Mouse (Mus musculus) lung, postnatal 0 days (tissue): ENCODE measurements around the gene Hist1h1c. TPM values are rescaled to one million over a fixed set of nuclear protein-coding genes. Genes with fewer than 3 reads are reported as not detected.
"Not testable (repeated sequence)": the region's sequence is repeated elsewhere in the genome, so short reads cannot be mapped to it uniquely, and the experiment has no call there.

Source experiments
- ATAC-seq: fragments of 200-750 bp; cut with Nextera tagmentation; 2 replicates; pipeline ENCODE4 v1.8.0; 2017; ENCODE audit warnings: moderate library complexity
- DNase-seq: peaks from one replicate; pipeline ENCODE4 v3.0.0-alpha.2; 2016; ENCODE audit warnings: low spot score
- H3K27ac ChIP-seq: fragments of 300-500 bp; sonication (generic); 2 replicates; pipeline ENCODE4 v1.5.1; 2014; ENCODE audit warnings: antibody characterized with exemption, mild to moderate bottlenecking, low read length, mixed read lengths
- H3K27me3 ChIP-seq: fragments of 300-500 bp; sonication (generic); replicated peaks from 2 replicates; pipeline ENCODE4 v1.6.1; 2014; ENCODE audit warnings: low read length, mixed read lengths; ENCODE audit not compliant: insufficient read depth
- H3K36me3 ChIP-seq: fragments of 300-500 bp; sonication (generic); 2 replicates; pipeline ENCODE4 v1.6.1; 2014; ENCODE audit warnings: low read length, mixed read lengths; ENCODE audit not compliant: insufficient read depth
- H3K4me1 ChIP-seq: fragments of 300-500 bp; sonication (generic); 2 replicates; pipeline ENCODE4 v1.6.1; 2014; ENCODE audit warnings: antibody characterized with exemption, low read depth, low read length, mixed read lengths; ENCODE audit not compliant: insufficient read depth
- H3K4me2 ChIP-seq: fragments of 300-500 bp; sonication (generic); replicated peaks from 2 replicates; pipeline ENCODE4 v1.6.1; 2014; ENCODE audit warnings: low read depth, mild to moderate bottlenecking, low read length, moderate library complexity, mixed read lengths
- H3K4me3 ChIP-seq: fragments of 300-500 bp; sonication (generic); 2 replicates; pipeline ENCODE4 v1.5.1; 2014; ENCODE audit warnings: low read depth, low read length
- H3K9ac ChIP-seq: fragments of 300-500 bp; sonication (generic); replicated peaks from 2 replicates; pipeline ENCODE4 v1.6.1; 2014; ENCODE audit warnings: low read depth, mild to moderate bottlenecking
- H3K9me3 ChIP-seq: fragments of 300-500 bp; sonication (generic); 2 replicates; pipeline ENCODE4 v1.6.1; 2016; ENCODE audit warnings: low read length, mixed read lengths
- CTCF ChIP-seq: IDR thresholded peaks from 2 replicates; pipeline ENCODE4 v1.5.1; 2016; ENCODE audit warnings: antibody characterized with exemption, mild to moderate bottlenecking
- EP300 ChIP-seq: IDR thresholded peaks from 2 replicates; pipeline ENCODE4 v1.6.1; 2016; ENCODE audit warnings: antibody characterized with exemption, mild to moderate bottlenecking, control low read depth
- WGBS: fragments of 180-500 bp; shearing (Covaris S2); extraction: QIAGEN DNeasy Blood & Tissue Kit; methylation state at CpG from one replicate; pipeline ENCODE4 v1.1.7; 2014; 5-methylcytosine and 5-hydroxymethylcytosine counted together
- polyA plus RNA-seq: library from polyadenylated mRNA; unstranded; fragments of >200 nt; fragmentation: Nextera tagmentation; extraction: Ambion mirVana; gene quantifications from 2 replicates; pipeline ENCODE4 v1.2.1, GENCODE M21; 2015

Hist1h1c gene
- polyA plus RNA-seq, 1 experiment from 2014 or later: 43.3 TPM

GRCm38 (mm10) chr13:23746201-23747080, 7.8 kb downstream of the Hist1h1c start, which contains the start of gene Hist1h2bb:
TSS of gene Hist1h2bb (plus strand) at chr13:23746734.
- H3K9me3 ChIP-seq, H3K9ac ChIP-seq, H3K36me3 ChIP-seq, H3K4me1 ChIP-seq, H3K27me3 ChIP-seq: not testable (repeated sequence)
- WGBS: under 1% methylated on average over 35 of the region's 58 CpGs
- ATAC-seq (peak; percentile 92), DNase-seq (peak; percentile 99)
- peak within 1 kb of the TSS; percentile 91 for H3K27ac ChIP-seq
- H3K4me2 ChIP-seq: peak within 1 kb of the TSS; percentile 55
- H3K4me3 ChIP-seq: peak within 1 kb of the TSS; percentile 20
- TF ChIP-seq EP300 (peak; percentile 93), CTCF (peak; percentile 40)

GRCm38 (mm10) chr13:23747081-23747891, 8.7 kb downstream of the Hist1h1c start:
- DNase-seq (no peak), ATAC-seq (peak; percentile 8)
- H3K36me3 ChIP-seq: no peaks in the 10 kb centered on the region
- H3K27me3 ChIP-seq: no peaks in the 10 kb centered on the region
- peak overlapping the region; percentile 46 for H3K4me2 ChIP-seq
- no peaks in the 10 kb centered on the region for H3K9me3 ChIP-seq
- H3K4me1 ChIP-seq: no peaks in the 10 kb centered on the region; the same call in 1 of the 2 replicates
- TF ChIP-seq CTCF (no peak), EP300 (no peak)
- H3K4me3 ChIP-seq: peak overlapping the region; percentile 20; the same call in 1 of the 2 replicates
- 4% methylated on average over 9 of the region's 13 CpGs for WGBS
- no peak overlapping the region for H3K9ac ChIP-seq
- H3K27ac ChIP-seq: peak overlapping the region; percentile 91

GRCm38 (mm10) chr13:23747892-23748288, 9.3 kb downstream of the Hist1h1c start:
- Histone ChIP-seq H3K9me3 (no peaks in the 10 kb centered on the region), H3K4me2 (no peak overlapping the region), H3K4me1 (no peaks in the 10 kb centered on the region; the same call in 1 of the 2 replicates), H3K36me3 (no peaks in the 10 kb centered on the region), H3K9ac (no peak overlapping the region), H3K4me3 (no peak overlapping the region), H3K27ac (no peak overlapping the region), H3K27me3 (no peaks in the 10 kb centered on the region)
- TF ChIP-seq CTCF (no peak), EP300 (no peak)
- WGBS: 3% methylated on average over 4 of the region's 4 CpGs
- DNase-seq: no peak
- no peak for ATAC-seq

DNA sequence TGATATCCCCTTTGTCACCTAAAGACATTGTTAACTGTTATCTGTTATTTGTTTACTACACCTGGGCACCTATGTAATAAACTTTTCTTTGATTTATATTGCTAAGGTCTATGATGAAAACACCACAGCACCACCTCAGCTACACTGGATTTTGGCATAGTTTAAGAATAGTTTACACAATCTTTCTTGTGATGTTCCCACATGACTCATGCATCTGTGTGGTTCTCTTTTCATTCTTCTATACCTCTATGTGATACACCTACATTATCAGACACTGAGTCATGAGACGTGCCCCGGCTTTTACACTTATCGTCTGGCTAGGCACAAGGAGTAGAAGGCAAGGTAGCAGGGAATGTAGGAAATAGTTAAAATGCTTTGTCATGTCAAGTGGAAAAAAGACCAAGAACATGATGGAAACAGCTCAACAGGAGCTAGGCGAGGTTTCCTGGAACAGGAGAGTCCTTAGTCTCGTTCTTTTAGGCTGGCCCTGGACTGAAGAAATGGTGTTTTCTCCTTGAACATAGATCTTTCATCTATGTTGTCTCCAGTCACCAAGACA, 11.0 kb downstream of the Hist1h1c start:
- H3K4me3 ChIP-seq: no peak overlapping the region
- H3K27ac ChIP-seq: no peak overlapping the region
- 86% methylated on average over 5 of the region's 5 CpGs for WGBS

GRCm38 (mm10) chr13:23750839-23751477, 12.3 kb downstream of the Hist1h1c start, which contains the start of gene Hist1h2ab:
TSS of gene Hist1h2ab (plus strand) at chr13:23751126.
- DNase-seq (peak; percentile 93), ATAC-seq (peak; percentile 45)
- not testable (repeated sequence) for H3K9ac ChIP-seq, H3K36me3 ChIP-seq, H3K27me3 ChIP-seq, H3K4me1 ChIP-seq, H3K9me3 ChIP-seq
- peak within 1 kb of the TSS; percentile 31 for H3K4me3 ChIP-seq
- peak within 1 kb of the TSS; percentile 89 for H3K27ac ChIP-seq
- WGBS: under 1% methylated on average over 25 of the region's 47 CpGs
- H3K4me2 ChIP-seq: peak within 1 kb of the TSS; percentile 62
- TF ChIP-seq CTCF (0 out of 2 replicates have a peak, but pooled peaks have one; percentile 16), EP300 (peak; percentile 64)

More for the DNA sequence above, 11.0 kb downstream of the Hist1h1c start:
- TF ChIP-seq CTCF (no peak), EP300 (peak; percentile 52; the same call in 1 of the 2 replicates)
- no peak overlapping the region for H3K4me2 ChIP-seq
- no peaks in the 10 kb centered on the region for H3K27me3 ChIP-seq
- H3K36me3 ChIP-seq: no peaks in the 10 kb centered on the region
- H3K4me1 ChIP-seq: no peaks in the 10 kb centered on the region; the same call in 1 of the 2 replicates
- H3K9me3 ChIP-seq: no peaks in the 10 kb centered on the region
- ATAC-seq: no peak
- no peak overlapping the region for H3K9ac ChIP-seq
- DNase-seq: no peak
